Mouse (Mus musculus) small intestine, adult 2 months (tissue): ENCODE data around the gene Fli1.

Source experiments
- CTCF ChIP-seq: fragments of 200-500 bp; IDR thresholded peaks from 2 replicates; pipeline ENCODE4 v1.5.1; 2012; ENCODE audit warnings: low read depth, mild to moderate bottlenecking, control low read depth, inconsistent platforms, low read length, moderate library complexity, mixed read lengths; ENCODE audit not compliant: insufficient replicate concordance, insufficient read length; ENCODE audit errors: extremely low read depth
- POLR2A ChIP-seq: fragments of 200-500 bp; IDR thresholded peaks from 2 replicates; pipeline ENCODE4 v1.6.1; 2012; ENCODE audit warnings: low read depth, mild to moderate bottlenecking, control low read depth, inconsistent platforms, low read length, moderate library complexity

- TF ChIP-seq CTCF (no peak), POLR2A (no peak)
Observed at GRCm38 (mm10) chr9:32443817-32444216, 98.8 kb downstream of the Fli1 start.
